In genomic region chr8:117481830-117482229, GRCm38 (mm10) we compare ENCODE assay signal across 10 mouse cellular contexts. TPM values are rescaled to one million over a fixed set of nuclear protein-coding genes. Genes with fewer than 3 reads are reported as not detected.
A peak's percentile ranks its signal among the peaks of the same experiment; 100 is the strongest.
DNase-seq lines count a peak whose midpoint lies in the region; ATAC-seq lines count a peak whose summit lies in the region.
"Had no signal": no experiment of that assay in that cellular context is flagged by ENCODE, and none has a peak within 500 bp of the region (broad histone marks: within the 10 kb centered on the region; RNA-seq: fewer than 3 reads in every experiment).

No protein-coding gene starts in this region.

- DNase-seq in right cerebral cortex, postnatal 10 days (ENCODE audit: low spot score in 2 of 2) = peak; percentile 37 to 44
- DNase-seq in right cerebral cortex, postnatal 36 days (ENCODE audit: low spot score in 2 of 2) = no peak
- DNase-seq in induced T-regulatory cell, adult 2 months (ENCODE audit: low read depth) = peak; percentile 30
- peak; percentile 61 for DNase-seq in splenic B cell, adult 2 months (ENCODE audit: low read depth, low spot score)
- DNase-seq in right cerebral cortex, postnatal 4 days = no peak
- DNase-seq: cerebellum, adult 9-11 months had no signal

- H3K27me3 ChIP-seq in splenic B cell, adult 2 months (ENCODE audit: control insufficient read depth, insufficient read depth, low read length, poor library complexity, severe bottlenecking) = no peaks in the 10 kb centered on the region
- no peaks in the 10 kb centered on the region for H3K27me3 ChIP-seq in midbrain, embryonic 16.5 days (ENCODE audit: control insufficient read depth, insufficient read depth, low read depth, low read length)
- H3K27me3 ChIP-seq: limb, embryonic 13.5 days had no signal

- H3K79me2 ChIP-seq in macrophage (ENCODE audit: inconsistent target) = no peaks in the 10 kb centered on the region

- no peaks in the 10 kb centered on the region for H3K4me1 ChIP-seq in midbrain, embryonic 16.5 days (ENCODE audit: control insufficient read depth, insufficient read depth, low read length)
- H3K4me1 ChIP-seq: limb, embryonic 13.5 days had no signal

- no peak overlapping the region for H3K4me2 ChIP-seq in midbrain, embryonic 16.5 days (ENCODE audit: low read length)
- H3K4me2 ChIP-seq: limb, embryonic 13.5 days had no signal

- no peaks in the 10 kb centered on the region for H3K36me3 ChIP-seq in macrophage (ENCODE audit: inconsistent target)
- no peaks in the 10 kb centered on the region for H3K36me3 ChIP-seq in splenic B cell, adult 2 months (ENCODE audit: control insufficient read depth, insufficient read depth, low read length, poor library complexity, severe bottlenecking)
- H3K36me3 ChIP-seq in midbrain, embryonic 16.5 days (ENCODE audit: control insufficient read depth, insufficient read depth, low read length) = no peaks in the 10 kb centered on the region
- H3K36me3 ChIP-seq: limb, embryonic 13.5 days had no signal

- H3K4me3 ChIP-seq in macrophage (ENCODE audit: inconsistent target) = no peak overlapping the region
- H3K4me3 ChIP-seq in midbrain, embryonic 16.5 days (ENCODE audit: low read depth, low read length) = no peak overlapping the region
- H3K4me3 ChIP-seq: limb, embryonic 13.5 days had no signal

- WGBS in macrophage (ENCODE audit: missing documents) = 3% methylated on average over 5 of the region's 5 CpGs
- 86% methylated on average over 5 of the region's 5 CpGs for WGBS in midbrain, embryonic 16.5 days

- no peak overlapping the region for H3K9ac ChIP-seq in midbrain, embryonic 16.5 days (ENCODE audit: low read depth, low read length)
- H3K9ac ChIP-seq: limb, embryonic 13.5 days had no signal

- H3K9me3 ChIP-seq in midbrain, embryonic 16.5 days (replicated peaks; ENCODE audit: control insufficient read depth, low read length, poor library complexity, severe bottlenecking) = no peaks in the 10 kb centered on the region
- H3K9me3 ChIP-seq: limb, embryonic 13.5 days had no signal

- peak overlapping the region; percentile 81 for H3K27ac ChIP-seq in macrophage
- no peak overlapping the region for H3K27ac ChIP-seq in midbrain, embryonic 16.5 days (ENCODE audit: low read length)
- H3K27ac ChIP-seq: limb, embryonic 13.5 days had no signal

- no peak for ATAC-seq in midbrain, embryonic 16.5 days
- ATAC-seq: inflammation-experienced regulatory T-cells, adult 6 months had no signal

RNA-seq across cellular contexts. Expression of gene Plcg2, which starts 16.3 kb away (rescaled TPM):
- 100 to 1,000 TPM in 16 of 26 experiments, 10 to 100 TPM in 10; 36.1 to 132 (median 108) TPM for total RNA-seq in macrophage (2018; cell fraction: chromatin; rRNA removed)
- 10 to 100 TPM; 61.8 to 93.0 (median 74.5) TPM for total RNA-seq in macrophage (2018; cell fraction: cytosol; rRNA removed)
- 100 to 1,000 TPM in 2 of 26 experiments, 10 to 100 TPM in 24; 48.9 to 105 (median 82.0) TPM for total RNA-seq in macrophage (2018; cell fraction: nucleus; rRNA removed)
- 60.7 to 76.4 TPM (median 68.0 TPM) in 3 replicates for polyA plus RNA-seq in macrophage (2018)
- 0.89 and 1.2 TPM in 2 replicates for polyA plus RNA-seq in midbrain, embryonic 16.5 days (2015; fragmentation: Nextera tagmentation; extraction: Ambion mirVana)

Comparison
In these comparisons a context has a peak if more than half of its experiments do, and no peak if none do; other contexts are left out.
1. DNase-seq: peak in right cerebral cortex, postnatal 10 days (2 of 2), induced T-regulatory cell, adult 2 months (single experiment) and splenic B cell, adult 2 months (single experiment); none in right cerebral cortex, postnatal 36 days (0 of 2) and right cerebral cortex, postnatal 4 days (single experiment).
2. RNA of gene Plcg2, which starts 16.3 kb away (polyA plus RNA-seq): 60.7 to 76.4 TPM in macrophage; 0.89 to 1.2 TPM in midbrain, embryonic 16.5 days; every median in the first group is over 10 times any median in the second.